Mouse (Mus musculus) lung, adult 2 months (tissue): ENCODE results near the gene S100a3. TPM values are rescaled to one million over a fixed set of nuclear protein-coding genes. Genes with fewer than 3 reads are reported as not detected.

Experiments used
- DNase-seq: peaks from one replicate; pipeline ENCODE4 v3.0.0; 2022
- H3K4me1 ChIP-seq: fragments of 200-500 bp; 2 replicates; pipeline ENCODE4 v1.6.1; 2011; ENCODE audit warnings: low read length; ENCODE audit not compliant: control insufficient read depth, insufficient read depth
- H3K4me3 ChIP-seq: fragments of 200-500 bp; replicated peaks from 2 replicates; pipeline ENCODE3; 2011; ENCODE audit warnings: low read depth, mild to moderate bottlenecking, control low read depth, low read length; ENCODE audit errors: extremely low read depth
- CTCF ChIP-seq: fragments of 200-500 bp; IDR thresholded peaks from 2 replicates; pipeline ENCODE4 v1.5.1; 2011; ENCODE audit warnings: mild to moderate bottlenecking, low read length, control low read depth; ENCODE audit not compliant: insufficient read depth
- POLR2A ChIP-seq: fragments of 200-500 bp; IDR thresholded peaks from 2 replicates; pipeline ENCODE4 v1.6.1; 2011; ENCODE audit warnings: low read depth, mild to moderate bottlenecking, control low read depth, low read length, borderline replicate concordance; ENCODE audit errors: extremely low read depth
- WGBS: fragments of 180-500 bp; shearing (Covaris S2); methylation state at CpG from one replicate; pipeline ENCODE4 v1.1.7; 2018; 5-methylcytosine and 5-hydroxymethylcytosine counted together
- polyA plus RNA-seq: library from polyadenylated mRNA; depleted of rRNA; stranded (reverse); fragments of >200 nt; gene quantifications from 2 replicates; pipeline ENCODE4 v1.2.3, GENCODE M21; 2012

Gene S100a3
- polyA plus RNA-seq, 1 experiment = 2.3 TPM

GRCm38 (mm10) chr3:90597736-90598135, 37.4 kb downstream of the S100a3 start:
- no peak for TF ChIP-seq CTCF
- no peak for TF ChIP-seq POLR2A
- H3K4me1 ChIP-seq = no peaks in the 10 kb centered on the region
- no peak overlapping the region for H3K4me3 ChIP-seq
- no peak for DNase-seq
- 28% methylated on average over 6 of the region's 6 CpGs for WGBS

GRCm38 (mm10) chr3:90598212-90598611, 37.8 kb downstream of the S100a3 start:
- no peaks in the 10 kb centered on the region for H3K4me1 ChIP-seq
- WGBS = 45% methylated on average over 4 of the region's 4 CpGs
- TF ChIP-seq POLR2A (no peak), CTCF (no peak)
- DNase-seq = no peak
- no peak overlapping the region for H3K4me3 ChIP-seq

GRCm38 (mm10) chr3:90599401-90599800, 39.0 kb downstream of the S100a3 start:
- WGBS = 64% methylated on average over 3 of the region's 3 CpGs
- TF ChIP-seq POLR2A (no peak), CTCF (no peak)
- Histone ChIP-seq H3K4me1 (no peaks in the 10 kb centered on the region), H3K4me3 (no peak overlapping the region)
- no peak for DNase-seq

GRCm38 (mm10) chr3:90600036-90600435, 39.7 kb downstream of the S100a3 start:
- no peak for DNase-seq
- 90% methylated on average over 6 of the region's 6 CpGs for WGBS
- Histone ChIP-seq H3K4me1 (peaks cover 2% of the 10 kb centered on the region; the same call in 1 of the 2 replicates), H3K4me3 (no peak overlapping the region)
- TF ChIP-seq CTCF (no peak), POLR2A (no peak)

GRCm38 (mm10) chr3:90600458-90601195, 40.2 kb downstream of the S100a3 start:
- Histone ChIP-seq H3K4me1 (peaks cover 2% of the 10 kb centered on the region; the same call in 1 of the 2 replicates), H3K4me3 (no peak overlapping the region)
- WGBS = 68% methylated on average over 8 of the region's 8 CpGs
- no peak for DNase-seq
- TF ChIP-seq CTCF (no peak), POLR2A (no peak)

- Histone ChIP-seq H3K4me1 (peaks cover 2% of the 10 kb centered on the region; the same call in 1 of the 2 replicates), H3K4me3 (no peak within 1 kb of the TSS)
- 76% methylated on average over 11 of the region's 11 CpGs for WGBS
- DNase-seq = no peak
- no peak for TF ChIP-seq POLR2A
- no peak for TF ChIP-seq CTCF
Measured at GRCm38 (mm10) chr3:90601486-90602110, 41.2 kb downstream of the S100a3 start, which contains the start of gene Gm42674. TSS of gene Gm42674 (plus strand) at chr3:90601904.

GRCm38 (mm10) chr3:90603623-90604022, 43.2 kb downstream of the S100a3 start, which contains the start of gene S100a4:
TSS of gene S100a4 (plus strand) at chr3:90603771.
- no peak for TF ChIP-seq CTCF
- no peak for TF ChIP-seq POLR2A
- DNase-seq = no peak
- Histone ChIP-seq H3K4me1 (peaks cover 2% of the 10 kb centered on the region; the same call in 1 of the 2 replicates), H3K4me3 (no peak within 1 kb of the TSS)
- WGBS = 35% methylated on average over 3 of the region's 3 CpGs

GRCm38 (mm10) chr3:90604416-90604815, 44.0 kb downstream of the S100a3 start:
- TF ChIP-seq POLR2A (no peak), CTCF (no peak)
- peak; percentile 79 for DNase-seq
- no peak overlapping the region for H3K4me3 ChIP-seq
- WGBS = 30% methylated on average over 4 of the region's 4 CpGs
- H3K4me1 ChIP-seq = peaks cover 2% of the 10 kb centered on the region; the same call in 1 of the 2 replicates

GRCm38 (mm10) chr3:90605049-90605448, 44.7 kb downstream of the S100a3 start:
- DNase-seq = no peak
- 78% methylated on average over 3 of the region's 3 CpGs for WGBS
- no peak overlapping the region for H3K4me3 ChIP-seq
- TF ChIP-seq POLR2A = no peak
- no peak for TF ChIP-seq CTCF
- H3K4me1 ChIP-seq = peaks cover 2% of the 10 kb centered on the region; the same call in 1 of the 2 replicates
